In the genomic region with DNA sequence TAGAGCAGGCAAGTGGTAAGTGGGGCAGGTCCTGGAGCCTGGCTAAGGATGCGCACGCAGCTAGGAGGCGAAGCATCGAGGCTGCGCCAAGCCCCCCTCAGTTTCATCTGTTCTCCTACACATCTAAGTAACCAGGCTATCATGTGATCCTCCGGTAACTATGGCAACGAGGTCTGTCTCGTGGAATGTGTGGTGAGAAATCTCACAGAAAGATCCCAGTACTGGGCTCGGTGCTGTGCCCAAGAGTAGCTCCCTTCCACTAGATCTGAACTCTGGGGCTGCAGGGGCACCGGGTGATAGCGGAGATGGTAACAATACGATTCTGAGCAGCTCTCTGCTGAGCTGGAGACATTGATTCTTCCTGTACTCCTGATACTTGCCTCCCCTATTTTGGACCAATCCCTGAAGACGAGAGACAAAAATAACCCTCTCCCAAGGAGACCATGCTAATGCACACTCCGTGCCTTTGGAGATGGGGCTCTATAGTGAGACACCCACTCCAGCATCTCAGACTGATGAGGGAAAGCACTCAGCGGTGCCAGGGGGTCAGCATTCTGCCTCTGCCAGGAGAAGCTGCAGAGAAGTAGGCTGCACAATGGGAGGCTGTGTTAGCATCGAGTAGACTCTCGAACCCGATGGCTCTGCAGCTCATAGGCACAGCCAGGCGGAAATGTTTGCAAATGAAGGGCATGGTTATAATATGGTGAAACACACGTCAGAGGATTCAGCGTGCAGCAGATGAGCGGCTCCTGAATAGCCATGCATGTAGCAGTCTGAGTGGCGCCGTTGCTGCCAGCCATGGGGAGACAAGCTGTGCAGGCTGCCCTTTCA, we compare ENCODE assay signal across 8 mouse cellular contexts. TPM values are rescaled to one million over a fixed set of nuclear protein-coding genes. Genes with fewer than 3 reads are reported as not detected.
A peak's percentile ranks its signal among the peaks of the same experiment; 100 is the strongest.
DNase-seq lines count a peak whose midpoint lies in the region; ATAC-seq and TF ChIP-seq lines count a peak whose summit lies in the region.

No protein-coding gene starts in this region.

- H3K4me3 ChIP-seq in olfactory bulb, adult 2 months (ENCODE audit: insufficient read depth, low read depth, low read length) = peak overlapping the region; percentile 38

- DNase-seq in lung, postnatal 10 days = peak; percentile 35
- no peak for DNase-seq in lung, postnatal 25 days (ENCODE audit: low spot score)
- peak; percentile 39 to 79 for DNase-seq in cerebellum, postnatal 4 days (ENCODE audit: low spot score in 2 of 2)
- peak; percentile 92 to 98 for DNase-seq in left cerebral cortex, postnatal 14 days (ENCODE audit: low spot score in 2 of 2)

- peak; percentile 24 to 38; a peak in 2 of 4 replicates for ATAC-seq in hematopoietic stem cell, adult 5-6 weeks (replicated peaks in 1 of 2; ENCODE audit: insufficient read depth in 1 of 2, low FRiP score in 2 of 2, low TSS enrichment in 1 of 2, low read depth in 1 of 2, poor library complexity in 2 of 2, severe bottlenecking in 2 of 2)
- ATAC-seq in erythroblast, adult 5-6 weeks (replicated peaks; ENCODE audit: low FRiP score, poor library complexity, severe bottlenecking) = no peak; the same call in 1 of the 2 replicates
- no peak for ATAC-seq in erythroid progenitor cell, adult 5-6 weeks (replicated peaks; ENCODE audit: low FRiP score, poor library complexity, severe bottlenecking)

- no peak for TF ChIP-seq CTCF in olfactory bulb, adult 2 months (IDR thresholded peaks at IDR 0.05; ENCODE audit: insufficient read depth, low read depth, low read length)

- peak overlapping the region; percentile 100 for H3K27ac ChIP-seq in olfactory bulb, adult 2 months (ENCODE audit: insufficient read depth, low read depth, low read length)

- intact Hi-C loops in left cerebral cortex, postnatal 14 days (cut with DNase I) = loop anchor here (2.0 to 10.0 kb wide), 3 partner anchors 29 to 175 kb away; no protein-coding TSS in a partner anchor

- 7% methylated on average over 24 of the region's 24 CpGs for whole genome bisulfite sequencing in olfactory bulb, adult 2 months

- TF ChIP-seq POLR2A in olfactory bulb, adult 2 months (IDR thresholded peaks at IDR 0.05; ENCODE audit: insufficient read depth, low read depth, low read length) = peak; percentile 53; the same call in 1 of the 2 replicates

- H3K4me1 ChIP-seq in olfactory bulb, adult 2 months (ENCODE audit: control insufficient read depth, insufficient read depth, low read length) = peaks cover 35% of the 10 kb centered on the region

RNA-seq across cellular contexts. Expression of a gene that starts 40.0 kb away (rescaled TPM):
- total RNA-seq in hematopoietic stem cell, adult 5-6 weeks (2017) = 57.9 and 90.6 TPM in 2 replicates
- 100 to 1,000 TPM; 210 to 244 TPM for total RNA-seq in left cerebral cortex, postnatal 14 days (2021)
- polyA plus RNA-seq in olfactory bulb, adult 2 months (2012; ENCODE audit: insufficient read depth, insufficient read length, low replicate concordance, missing spikeins) = not detected in 2 replicates
- total RNA-seq in erythroblast, adult 5-6 weeks (2015; ENCODE audit: low replicate concordance) = 25.6 and 63.3 TPM in 2 replicates
- 4.9 and 13.7 TPM in 2 replicates for total RNA-seq in erythroblast, adult 5-6 weeks (2017; ENCODE audit: low replicate concordance)
- total RNA-seq in erythroid progenitor cell, adult 5-6 weeks (2015; ENCODE audit: low replicate concordance) = 44.9 and 71.7 TPM in 2 replicates
- 7.3 and 18.0 TPM in 2 replicates for total RNA-seq in erythroid progenitor cell, adult 5-6 weeks (2017; ENCODE audit: low replicate concordance)

Comparison
In these comparisons a context has a peak if more than half of its experiments do, and no peak if none do; other contexts are left out.
1. ATAC-seq: peak in hematopoietic stem cell, adult 5-6 weeks (2 of 2); none in erythroblast, adult 5-6 weeks (single experiment) and erythroid progenitor cell, adult 5-6 weeks (single experiment).